Mouse (Mus musculus) kidney, postnatal 10 days (tissue): ENCODE results near the gene Olfr948.

ENCODE experiments used
- DNase-seq: peaks from one replicate; pipeline ENCODE4 v3.0.0; 2021; ENCODE audit warnings: mixed read lengths

Olfr948 gene

GRCm38 (mm10) chr9:39325945-39326344 is at the start of gene Olfr948:
Olfr948 (minus strand) TSS chr9:39326045.
- no peak for DNase-seq

GRCm38 (mm10) chr9:39287136-39287535 is 38.7 kb downstream of the Olfr948 start:
- no peak for DNase-seq

GRCm38 (mm10) chr9:39276718-39277117 is 49.1 kb downstream of the Olfr948 start, which contains the start of gene Olfr945:
Olfr945 (minus strand) TSS chr9:39276818.
- DNase-seq = no peak
